Mouse (Mus musculus): ENCODE results near the gene B3galt4. TPM values are rescaled to one million over a fixed set of nuclear protein-coding genes. Genes with fewer than 3 reads are reported as not detected.

Gene B3galt4
- polyA plus RNA-seq, 1 experiment: 3.6 TPM

GRCm38 (mm10) chr17:33929371-33930279, 21.7 kb downstream of the B3galt4 start, which contains the start of gene Rgl2:
Rgl2 (plus strand) TSS chr17:33929543.
- peaks cover 2% of the 10 kb centered on the region for H3K4me1 ChIP-seq (ENCODE audit: control insufficient read depth, insufficient read depth, low read length)
- peak within 1 kb of the TSS; percentile 91 for H3K9ac ChIP-seq (ENCODE audit: low read depth, poor library complexity, severe bottlenecking)
- H3K27me3 ChIP-seq (ENCODE audit: control insufficient read depth, insufficient read depth, low read length, poor library complexity, severe bottlenecking): no peaks in the 10 kb centered on the region
- TF ChIP-seq EP300 (IDR thresholded peaks at IDR 0.05; ENCODE audit: insufficient read depth, low read depth, low read length) (peak; percentile 55; the same call in 1 of the 2 replicates), CTCF (IDR thresholded peaks at IDR 0.05; ENCODE audit: low read depth, low read length) (no peak), POLR2A (IDR thresholded peaks at IDR 0.05; ENCODE audit: insufficient read depth, low read length) (peak; percentile 35)
- H3K27ac ChIP-seq (ENCODE audit: insufficient read depth, low read length): peak within 1 kb of the TSS; percentile 68
- no peaks in the 10 kb centered on the region for H3K9me3 ChIP-seq (replicated peaks; ENCODE audit: control insufficient read depth, insufficient read depth, low read length, poor library complexity, severe bottlenecking)
- H3K36me3 ChIP-seq (ENCODE audit: control insufficient read depth, insufficient read depth, low read length, poor library complexity, severe bottlenecking): no peaks in the 10 kb centered on the region
- H3K4me3 ChIP-seq (ENCODE audit: low read depth, low read length): peak within 1 kb of the TSS; percentile 96

- no peaks in the 10 kb centered on the region for H3K36me3 ChIP-seq (ENCODE audit: control insufficient read depth, insufficient read depth, low read length, poor library complexity, severe bottlenecking)
Measured at GRCm38 (mm10) chr17:33928251-33928947, 22.9 kb downstream of the B3galt4 start.

DNA sequence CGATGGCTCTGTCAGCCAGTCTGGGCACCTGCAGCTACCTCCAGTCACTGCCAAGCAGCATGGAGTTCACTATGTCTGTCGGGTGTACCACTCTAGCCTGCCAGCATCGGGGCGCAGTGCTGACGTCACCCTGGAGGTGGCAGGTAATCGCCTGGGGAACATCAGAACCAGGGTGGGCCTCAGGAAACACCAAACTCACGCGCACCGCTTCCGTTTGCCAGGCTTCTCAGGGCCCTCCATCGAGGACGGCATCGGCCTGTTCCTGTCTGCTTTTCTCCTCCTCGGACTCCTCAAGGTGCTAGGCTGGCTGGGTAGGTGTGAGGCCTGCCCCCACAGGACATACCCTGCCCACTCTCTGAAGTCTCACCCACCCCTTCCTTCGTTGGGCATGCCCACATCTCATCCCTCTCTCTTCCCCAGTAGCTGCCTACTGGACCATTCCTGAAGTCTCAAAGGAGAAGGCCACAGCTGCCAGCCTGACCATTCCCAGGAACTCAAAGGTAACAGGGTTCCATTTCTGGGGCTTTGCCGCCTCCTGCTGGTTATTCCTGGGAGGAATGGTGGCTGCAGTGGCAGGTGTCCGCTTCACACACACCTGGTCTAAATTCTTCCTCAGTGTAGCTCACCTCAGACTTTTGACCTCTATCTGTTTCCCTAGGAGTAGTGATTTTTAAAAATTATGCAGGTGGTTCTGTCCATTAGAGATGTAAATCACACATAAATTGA, 24.9 kb downstream of the B3galt4 start:
- H3K27me3 ChIP-seq (ENCODE audit: control insufficient read depth, insufficient read depth, low read length, poor library complexity, severe bottlenecking): no peaks in the 10 kb centered on the region
- no peaks in the 10 kb centered on the region for H3K36me3 ChIP-seq (ENCODE audit: control insufficient read depth, insufficient read depth, low read length, poor library complexity, severe bottlenecking)
- H3K27ac ChIP-seq (ENCODE audit: insufficient read depth, low read length): no peak overlapping the region
- TF ChIP-seq CTCF (IDR thresholded peaks at IDR 0.05; ENCODE audit: low read depth, low read length) (peak; percentile 73), EP300 (IDR thresholded peaks at IDR 0.05; ENCODE audit: insufficient read depth, low read depth, low read length) (no peak)
- H3K9ac ChIP-seq (ENCODE audit: low read depth, poor library complexity, severe bottlenecking): no peak overlapping the region
- H3K4me1 ChIP-seq (ENCODE audit: control insufficient read depth, insufficient read depth, low read length): no peaks in the 10 kb centered on the region
- no peak overlapping the region for H3K4me3 ChIP-seq (ENCODE audit: low read depth, low read length)
- H3K9me3 ChIP-seq (replicated peaks; ENCODE audit: control insufficient read depth, insufficient read depth, low read length, poor library complexity, severe bottlenecking): no peaks in the 10 kb centered on the region

More at GRCm38 (mm10) chr17:33928251-33928947, 22.9 kb downstream of the B3galt4 start:
- H3K27ac ChIP-seq (ENCODE audit: insufficient read depth, low read length): no peak overlapping the region
- H3K9ac ChIP-seq (ENCODE audit: low read depth, poor library complexity, severe bottlenecking): peak overlapping the region; percentile 91
- peak overlapping the region; percentile 96 for H3K4me3 ChIP-seq (ENCODE audit: low read depth, low read length)
- no peaks in the 10 kb centered on the region for H3K27me3 ChIP-seq (ENCODE audit: control insufficient read depth, insufficient read depth, low read length, poor library complexity, severe bottlenecking)
- no peak for TF ChIP-seq EP300 (IDR thresholded peaks at IDR 0.05; ENCODE audit: insufficient read depth, low read depth, low read length)
- TF ChIP-seq CTCF (IDR thresholded peaks at IDR 0.05; ENCODE audit: low read depth, low read length): no peak
- no peak for TF ChIP-seq POLR2A (IDR thresholded peaks at IDR 0.05; ENCODE audit: insufficient read depth, low read length)
- H3K9me3 ChIP-seq (replicated peaks; ENCODE audit: control insufficient read depth, insufficient read depth, low read length, poor library complexity, severe bottlenecking): no peaks in the 10 kb centered on the region
- H3K4me1 ChIP-seq (ENCODE audit: control insufficient read depth, insufficient read depth, low read length): no peaks in the 10 kb centered on the region

DNA sequence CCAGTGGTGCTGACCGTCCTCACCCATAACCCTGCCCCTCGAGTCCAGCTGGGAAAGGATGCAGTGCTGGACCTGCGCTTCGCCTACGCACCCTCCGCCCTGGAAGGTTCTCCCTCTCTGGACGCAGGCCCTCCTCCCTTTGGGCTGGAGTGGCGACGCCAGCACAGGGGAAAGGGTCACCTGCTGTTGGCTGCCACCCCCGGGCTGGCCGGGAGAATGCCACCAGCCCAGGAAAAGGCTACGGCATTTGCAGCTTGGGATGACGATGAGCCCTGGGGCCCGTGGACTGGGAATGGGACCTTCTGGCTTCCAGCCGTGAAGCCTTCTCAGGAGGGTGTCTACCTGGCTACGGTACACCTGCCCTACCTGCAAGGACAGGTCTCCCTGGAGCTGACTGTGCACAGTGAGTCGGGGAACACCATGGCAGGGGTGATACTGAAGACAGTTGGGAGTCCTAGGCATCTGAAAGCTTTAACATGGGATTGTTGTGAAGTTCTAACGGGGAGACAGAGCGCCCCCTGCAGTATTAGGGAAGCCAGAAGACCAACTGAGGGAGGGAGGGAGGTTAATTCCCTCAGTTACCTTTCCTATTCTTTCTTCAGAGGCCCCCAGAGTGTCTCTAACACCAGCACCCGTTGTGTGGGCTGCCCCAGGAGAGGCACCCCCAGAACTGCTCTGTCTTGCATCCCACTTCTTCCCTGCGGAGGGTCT, 25.7 kb downstream of the B3galt4 start:
- no peaks in the 10 kb centered on the region for H3K4me1 ChIP-seq (ENCODE audit: control insufficient read depth, insufficient read depth, low read length)
- no peaks in the 10 kb centered on the region for H3K36me3 ChIP-seq (ENCODE audit: control insufficient read depth, insufficient read depth, low read length, poor library complexity, severe bottlenecking)
- H3K27me3 ChIP-seq (ENCODE audit: control insufficient read depth, insufficient read depth, low read length, poor library complexity, severe bottlenecking): no peaks in the 10 kb centered on the region
- no peaks in the 10 kb centered on the region for H3K9me3 ChIP-seq (replicated peaks; ENCODE audit: control insufficient read depth, insufficient read depth, low read length, poor library complexity, severe bottlenecking)
- 0 out of 2 replicates have a peak overlapping the region, but pooled peaks have one; percentile 10 for H3K4me3 ChIP-seq (ENCODE audit: low read depth, low read length)
- no peak overlapping the region for H3K9ac ChIP-seq (ENCODE audit: low read depth, poor library complexity, severe bottlenecking)
- H3K27ac ChIP-seq (ENCODE audit: insufficient read depth, low read length): no peak overlapping the region
- TF ChIP-seq CTCF (IDR thresholded peaks at IDR 0.05; ENCODE audit: low read depth, low read length) (peak; percentile 44), EP300 (IDR thresholded peaks at IDR 0.05; ENCODE audit: insufficient read depth, low read depth, low read length) (no peak), POLR2A (IDR thresholded peaks at IDR 0.05; ENCODE audit: insufficient read depth, low read length) (no peak)

- Histone ChIP-seq H3K36me3 (ENCODE audit: control insufficient read depth, insufficient read depth, low read length, poor library complexity, severe bottlenecking) (no peaks in the 10 kb centered on the region), H3K27ac (ENCODE audit: insufficient read depth, low read length) (no peak overlapping the region), H3K4me1 (ENCODE audit: control insufficient read depth, insufficient read depth, low read length) (no peaks in the 10 kb centered on the region), H3K9me3 (replicated peaks; ENCODE audit: control insufficient read depth, insufficient read depth, low read length, poor library complexity, severe bottlenecking) (no peaks in the 10 kb centered on the region), H3K9ac (ENCODE audit: low read depth, poor library complexity, severe bottlenecking) (no peak overlapping the region), H3K4me3 (ENCODE audit: low read depth, low read length) (no peak overlapping the region), H3K27me3 (ENCODE audit: control insufficient read depth, insufficient read depth, low read length, poor library complexity, severe bottlenecking) (no peaks in the 10 kb centered on the region)
- no peak for TF ChIP-seq EP300 (IDR thresholded peaks at IDR 0.05; ENCODE audit: insufficient read depth, low read depth, low read length)
- TF ChIP-seq POLR2A (IDR thresholded peaks at IDR 0.05; ENCODE audit: insufficient read depth, low read length): no peak
- peak; percentile 53 for TF ChIP-seq CTCF (IDR thresholded peaks at IDR 0.05; ENCODE audit: low read depth, low read length)
Measured at GRCm38 (mm10) chr17:33924577-33925283, 26.6 kb downstream of the B3galt4 start.

Data from ES-Bruce4 (cell line).